Mouse (Mus musculus) liver, embryonic 12.5 days (tissue): ENCODE results near the gene Caskin1. TPM values are rescaled to one million over a fixed set of nuclear protein-coding genes. Genes with fewer than 3 reads are reported as not detected.
"Not testable (repeated sequence)": the region's sequence is repeated elsewhere in the genome, so short reads cannot be mapped to it uniquely, and the experiment has no call there.

Experiments
- ATAC-seq: fragments of 200-750 bp; cut with Nextera tagmentation; 2 replicates; pipeline ENCODE4 v1.8.0; 2017; ENCODE audit warnings: moderate number of reproducible peaks, mild to moderate bottlenecking, moderate library complexity
- H3K27ac ChIP-seq: fragments of 300-500 bp; sonication (generic); 2 replicates; pipeline ENCODE4 v1.5.1; 2016; ENCODE audit warnings: mild to moderate bottlenecking
- H3K27me3 ChIP-seq: fragments of 300-500 bp; sonication (generic); replicated peaks from 2 replicates; pipeline ENCODE4 v1.6.1; 2016; ENCODE audit warnings: mild to moderate bottlenecking, moderate library complexity
- H3K36me3 ChIP-seq: fragments of 300-500 bp; sonication (generic); 2 replicates; pipeline ENCODE4 v1.6.1; 2016; ENCODE audit warnings: mild to moderate bottlenecking, moderate library complexity
- H3K4me1 ChIP-seq: fragments of 300-500 bp; sonication (generic); 2 replicates; pipeline ENCODE4 v1.6.1; 2016
- H3K4me2 ChIP-seq: fragments of 300-500 bp; sonication (generic); 2 replicates; pipeline ENCODE4 v1.6.1; 2016; ENCODE audit warnings: mild to moderate bottlenecking, moderate library complexity
- H3K4me3 ChIP-seq: fragments of 300-500 bp; sonication (generic); 2 replicates; pipeline ENCODE4 v1.5.1; 2016; ENCODE audit warnings: mild to moderate bottlenecking, moderate library complexity
- H3K9ac ChIP-seq: fragments of 300-500 bp; sonication (generic); 2 replicates; pipeline ENCODE4 v1.6.1; 2016; ENCODE audit warnings: mild to moderate bottlenecking, moderate library complexity
- H3K9me3 ChIP-seq: fragments of 300-500 bp; sonication (generic); replicated peaks from 2 replicates; pipeline ENCODE4 v1.6.1; 2016; ENCODE audit warnings: mild to moderate bottlenecking, moderate library complexity
- WGBS: fragments of 180-500 bp; shearing (Covaris S2); methylation state at CpG from one replicate; pipeline ENCODE4 v1.1.7; 2016; ENCODE audit not compliant: insufficient replicate concordance; 5-methylcytosine and 5-hydroxymethylcytosine counted together
- polyA plus RNA-seq: library from polyadenylated mRNA; unstranded; fragments of >200 nt; fragmentation: Nextera tagmentation; extraction: Ambion mirVana; gene quantifications from 2 replicates; pipeline ENCODE4 v1.2.1, GENCODE M21; 2016

Gene Caskin1
- polyA plus RNA-seq, 1 experiment from 2014 or later: 0.14 TPM

- ATAC-seq, H3K9me3 ChIP-seq, H3K27me3 ChIP-seq: not testable (repeated sequence)
- Histone ChIP-seq H3K27ac (peak overlapping the region; percentile 79), H3K4me2 (peak overlapping the region; percentile 85), H3K36me3 (peaks cover 12% of the 10 kb centered on the region), H3K4me3 (peak overlapping the region; percentile 83), H3K4me1 (peaks cover 28% of the 10 kb centered on the region), H3K9ac (peak overlapping the region; percentile 53)
- 43% methylated on average over 10 of the region's 10 CpGs for WGBS
Measured at GRCm38 (mm10) chr17:24455523-24456206, 32.7 kb upstream of the Caskin1 start.

GRCm38 (mm10) chr17:24461580-24461979 is 26.8 kb upstream of the Caskin1 start:
- no peak overlapping the region for H3K27ac ChIP-seq
- H3K4me2 ChIP-seq: no peak overlapping the region
- H3K36me3 ChIP-seq: no peaks in the 10 kb centered on the region
- ATAC-seq: no peak
- H3K9me3 ChIP-seq: no peaks in the 10 kb centered on the region
- 51% methylated on average over 2 of the region's 2 CpGs for WGBS
- no peak overlapping the region for H3K4me3 ChIP-seq
- H3K9ac ChIP-seq: no peak overlapping the region
- H3K27me3 ChIP-seq: no peaks in the 10 kb centered on the region
- peaks cover 12% of the 10 kb centered on the region; the same call in 1 of the 2 replicates for H3K4me1 ChIP-seq

- Histone ChIP-seq H3K9me3 (no peaks in the 10 kb centered on the region), H3K36me3 (peaks cover 6% of the 10 kb centered on the region; the same call in 1 of the 2 replicates), H3K4me1 (peaks cover 12% of the 10 kb centered on the region; the same call in 1 of the 2 replicates), H3K27me3 (no peaks in the 10 kb centered on the region), H3K4me2 (no peak overlapping the region), H3K4me3 (no peak overlapping the region), H3K27ac (no peak overlapping the region), H3K9ac (no peak overlapping the region)
- ATAC-seq: no peak
- 67% methylated on average over 1 of the region's 1 CpGs for WGBS
Measured at GRCm38 (mm10) chr17:24462932-24463331, 25.5 kb upstream of the Caskin1 start.

- H3K36me3 ChIP-seq: peaks cover 6% of the 10 kb centered on the region; the same call in 1 of the 2 replicates
- no peak overlapping the region for H3K4me2 ChIP-seq
- H3K27ac ChIP-seq: no peak overlapping the region
- H3K4me1 ChIP-seq: peaks cover 12% of the 10 kb centered on the region; the same call in 1 of the 2 replicates
- no peaks in the 10 kb centered on the region for H3K9me3 ChIP-seq
- 39% methylated on average over 6 of the region's 6 CpGs for WGBS
- no peaks in the 10 kb centered on the region for H3K27me3 ChIP-seq
- no peak overlapping the region for H3K9ac ChIP-seq
- H3K4me3 ChIP-seq: no peak overlapping the region
- no peak for ATAC-seq
Measured at GRCm38 (mm10) chr17:24463374-24464133, 24.8 kb upstream of the Caskin1 start.

- peaks cover 32% of the 10 kb centered on the region for H3K4me1 ChIP-seq
- peaks cover 27% of the 10 kb centered on the region for H3K36me3 ChIP-seq
- H3K9ac ChIP-seq: no peak overlapping the region
- 83% methylated on average over 5 of the region's 5 CpGs for WGBS
- H3K27ac ChIP-seq: no peak overlapping the region
- H3K9me3 ChIP-seq: no peaks in the 10 kb centered on the region
- H3K27me3 ChIP-seq: no peaks in the 10 kb centered on the region
- no peak overlapping the region; the same call in 1 of the 2 replicates for H3K4me2 ChIP-seq
- no peak overlapping the region; the same call in 1 of the 2 replicates for H3K4me3 ChIP-seq
- ATAC-seq: no peak
Measured at GRCm38 (mm10) chr17:24468636-24469246, 19.7 kb upstream of the Caskin1 start.

GRCm38 (mm10) chr17:24469336-24469909 is 19.0 kb upstream of the Caskin1 start:
- Histone ChIP-seq H3K9ac (peak overlapping the region; percentile 99), H3K27ac (peak overlapping the region; percentile 96), H3K4me1 (peaks cover 35% of the 10 kb centered on the region), H3K4me2 (peak overlapping the region; percentile 90), H3K4me3 (peak overlapping the region; percentile 95), H3K36me3 (peaks cover 34% of the 10 kb centered on the region), H3K27me3 (no peaks in the 10 kb centered on the region), H3K9me3 (no peaks in the 10 kb centered on the region)
- 14% methylated on average over 7 of the region's 7 CpGs for WGBS
- ATAC-seq: no peak

- Histone ChIP-seq H3K9ac (peak within 1 kb of the TSS; percentile 99), H3K36me3 (peaks cover 40% of the 10 kb centered on the region), H3K27me3 (no peaks in the 10 kb centered on the region), H3K4me3 (peak within 1 kb of the TSS; percentile 95), H3K9me3 (no peaks in the 10 kb centered on the region), H3K4me2 (peak within 1 kb of the TSS; percentile 90), H3K4me1 (peaks cover 35% of the 10 kb centered on the region), H3K27ac (peak within 1 kb of the TSS; percentile 96)
- peak; percentile 96 for ATAC-seq
- WGBS: under 1% methylated on average over 69 of the region's 75 CpGs
Measured at GRCm38 (mm10) chr17:24469910-24470602, 18.3 kb upstream of the Caskin1 start, which contains the start of the genes E4f1 and Pgp. Gene E4f1, minus strand, starts transcription at chr17:24470313. Gene Pgp, plus strand, starts transcription at chr17:24470392.

GRCm38 (mm10) chr17:24470701-24471527 is 17.5 kb upstream of the Caskin1 start:
- H3K4me3 ChIP-seq: peak overlapping the region; percentile 95
- peak; percentile 27; the same call in 1 of the 2 replicates for ATAC-seq
- H3K4me1 ChIP-seq: peaks cover 35% of the 10 kb centered on the region
- H3K9ac ChIP-seq: peak overlapping the region; percentile 99
- peak overlapping the region; percentile 90 for H3K4me2 ChIP-seq
- H3K36me3 ChIP-seq: peaks cover 48% of the 10 kb centered on the region
- no peaks in the 10 kb centered on the region for H3K9me3 ChIP-seq
- peak overlapping the region; percentile 96 for H3K27ac ChIP-seq
- H3K27me3 ChIP-seq: no peaks in the 10 kb centered on the region
- WGBS: under 1% methylated on average over 65 of the region's 68 CpGs

- H3K27ac ChIP-seq: peak overlapping the region; percentile 96; the same call in 1 of the 2 replicates
- H3K36me3 ChIP-seq: peaks cover 59% of the 10 kb centered on the region
- peak overlapping the region; percentile 90 for H3K4me2 ChIP-seq
- H3K4me1 ChIP-seq: peaks cover 41% of the 10 kb centered on the region
- ATAC-seq: no peak
- H3K4me3 ChIP-seq: peak overlapping the region; percentile 95
- peak overlapping the region; percentile 99 for H3K9ac ChIP-seq
- no peaks in the 10 kb centered on the region for H3K9me3 ChIP-seq
- no peaks in the 10 kb centered on the region for H3K27me3 ChIP-seq
- WGBS: 84% methylated on average over 4 of the region's 4 CpGs
Measured at GRCm38 (mm10) chr17:24472512-24472911, 15.9 kb upstream of the Caskin1 start.

GRCm38 (mm10) chr17:24473612-24474275 is 14.7 kb upstream of the Caskin1 start, which contains the start of gene Bricd5:
Gene Bricd5, plus strand, starts transcription at chr17:24473884.
- H3K4me2 ChIP-seq: peak within 1 kb of the TSS; percentile 90
- H3K4me3 ChIP-seq: peak within 1 kb of the TSS; percentile 95
- ATAC-seq: no peak
- 78% methylated on average over 6 of the region's 6 CpGs for WGBS
- peak within 1 kb of the TSS; percentile 99 for H3K9ac ChIP-seq
- peaks cover 64% of the 10 kb centered on the region for H3K36me3 ChIP-seq
- peak within 1 kb of the TSS; percentile 96 for H3K27ac ChIP-seq
- H3K4me1 ChIP-seq: peaks cover 49% of the 10 kb centered on the region
- no peaks in the 10 kb centered on the region for H3K27me3 ChIP-seq
- no peaks in the 10 kb centered on the region for H3K9me3 ChIP-seq
